Mouse (Mus musculus): ENCODE data around the gene Samd5.

Gene Samd5

GRCm38 (mm10) chr10:9674561-9675521, at the start of gene Samd5:
Gene Samd5, minus strand, starts transcription at chr10:9675208.
- DNase-seq (ENCODE audit: low spot score) = peak; percentile 90

GRCm38 (mm10) chr10:9722519-9723303, 47.7 kb upstream of the Samd5 start:
- no peak for DNase-seq (ENCODE audit: low spot score)

- no peak for DNase-seq (ENCODE audit: low spot score)
Observed at GRCm38 (mm10) chr10:9720027-9720426, 45.0 kb upstream of the Samd5 start.

GRCm38 (mm10) chr10:9718086-9718485, 43.1 kb upstream of the Samd5 start:
- DNase-seq (ENCODE audit: low spot score) = no peak

- DNase-seq (ENCODE audit: low spot score) = no peak
Observed at GRCm38 (mm10) chr10:9704956-9705355, 29.9 kb upstream of the Samd5 start.

GRCm38 (mm10) chr10:9699071-9699761, 24.2 kb upstream of the Samd5 start:
- DNase-seq (ENCODE audit: low spot score) = no peak

GRCm38 (mm10) chr10:9698141-9698540, 23.1 kb upstream of the Samd5 start:
- DNase-seq (ENCODE audit: low spot score) = no peak

- peak; percentile 88 for DNase-seq (ENCODE audit: low spot score)
Observed at GRCm38 (mm10) chr10:9696543-9697141, 21.6 kb upstream of the Samd5 start.

GRCm38 (mm10) chr10:9693990-9694699, 19.1 kb upstream of the Samd5 start:
- no peak for DNase-seq (ENCODE audit: low spot score)

GRCm38 (mm10) chr10:9680928-9681327, 5.9 kb upstream of the Samd5 start:
- no peak for DNase-seq (ENCODE audit: low spot score)

GRCm38 (mm10) chr10:9679911-9680310, 4.9 kb upstream of the Samd5 start:
- DNase-seq (ENCODE audit: low spot score) = no peak

- peak; percentile 77 for DNase-seq (ENCODE audit: low spot score)
Observed at GRCm38 (mm10) chr10:9678071-9678470, 3.1 kb upstream of the Samd5 start.

GRCm38 (mm10) chr10:9676886-9677285, 1.9 kb upstream of the Samd5 start:
- DNase-seq (ENCODE audit: low spot score) = peak; percentile 97

- DNase-seq (ENCODE audit: low spot score) = peak; percentile 62
Observed at GRCm38 (mm10) chr10:9676418-9676786, 1.4 kb upstream of the Samd5 start.

- DNase-seq (ENCODE audit: low spot score) = peak; percentile 46
Observed at GRCm38 (mm10) chr10:9675550-9676417, 776 bp upstream of the Samd5 start.

GRCm38 (mm10) chr10:9673276-9673675, 1.7 kb downstream of the Samd5 start:
- peak; percentile 26 for DNase-seq (ENCODE audit: low spot score)

- DNase-seq (ENCODE audit: low spot score) = no peak
Observed at GRCm38 (mm10) chr10:9672751-9673150, 2.3 kb downstream of the Samd5 start.

GRCm38 (mm10) chr10:9670351-9670750, 4.7 kb downstream of the Samd5 start:
- no peak for DNase-seq (ENCODE audit: low spot score)

GRCm38 (mm10) chr10:9668791-9669190, 6.2 kb downstream of the Samd5 start:
- no peak for DNase-seq (ENCODE audit: low spot score)

- DNase-seq (ENCODE audit: low spot score) = no peak
Observed at GRCm38 (mm10) chr10:9652946-9653345, 22.1 kb downstream of the Samd5 start.

Measured in MN1 (cell line).